Mouse (Mus musculus) MEL (cell line): ENCODE results near the gene Rtl1. TPM values are rescaled to one million over a fixed set of nuclear protein-coding genes. Genes with fewer than 3 reads are reported as not detected.

Experiments used
- DNase-seq: peaks from one replicate; pipeline ENCODE4 v3.0.0; 2011; ENCODE audit warnings: low read depth, low spot score
- H3K27ac ChIP-seq: 2 replicates; pipeline ENCODE4 v1.5.1; 2012; ENCODE audit warnings: low read depth, mild to moderate bottlenecking, control low read depth, low read length, moderate library complexity; ENCODE audit not compliant: control insufficient read depth
- H3K27me3 ChIP-seq, 2 experiments: fragments of 150-350 bp in 1 of 2; sonication (generic) in 1 of 2; 2 replicates each; pipeline ENCODE4 v1.6.1; 2012; ENCODE audit warnings: low read length in 2 of 2, mild to moderate bottlenecking in 2 of 2, improper control_type of control experiment in 1 of 2, moderate library complexity in 1 of 2; ENCODE audit not compliant: insufficient read depth in 2 of 2, control insufficient read depth in 1 of 2
- H3K36me3 ChIP-seq, 2 experiments: 2 replicates each; pipeline ENCODE4 v1.6.1; 2012 to 2014; ENCODE audit warnings: low read length in 2 of 2, improper control_type of control experiment in 1 of 2, inconsistent platforms in 1 of 2, mild to moderate bottlenecking in 1 of 2; ENCODE audit not compliant: insufficient read depth in 2 of 2, control insufficient read depth in 1 of 2
- H3K4me1 ChIP-seq, 2 experiments: fragments of 150-350 bp in 1 of 2; sonication (generic) in 1 of 2; 2 replicates each; pipeline ENCODE4 v1.6.1; 2012; ENCODE audit warnings: low read length in 2 of 2, improper control_type of control experiment in 1 of 2, mild to moderate bottlenecking in 1 of 2; ENCODE audit not compliant: insufficient read depth in 2 of 2, control insufficient read depth in 1 of 2
- H3K4me3 ChIP-seq, 2 experiments: fragments of 150-350 bp in 1 of 2; sonication (generic) in 1 of 2; 2 replicates each; pipeline ENCODE4 v1.5.1; 2012; ENCODE audit warnings: low read depth in 2 of 2, low read length in 2 of 2, mild to moderate bottlenecking in 2 of 2, moderate library complexity in 2 of 2, control low read depth in 1 of 2, improper control_type of control experiment in 1 of 2; ENCODE audit not compliant: control insufficient read depth in 1 of 2, insufficient read depth in 1 of 2
- H3K79me2 ChIP-seq: 2 replicates; pipeline ENCODE4 v1.6.1; 2012; ENCODE audit warnings: mild to moderate bottlenecking, low read length, moderate library complexity; ENCODE audit not compliant: control insufficient read depth, poor library complexity, insufficient read depth
- H3K9ac ChIP-seq: 2 replicates; pipeline ENCODE4 v1.6.1; 2012; ENCODE audit warnings: low read depth, mild to moderate bottlenecking, control low read depth, low read length, moderate library complexity; ENCODE audit not compliant: control insufficient read depth, poor library complexity, severe bottlenecking
- H3K9me3 ChIP-seq: fragments of 150-350 bp; sonication (generic); replicated peaks from 2 replicates; pipeline ENCODE4 v1.6.1; 2012; ENCODE audit warnings: mild to moderate bottlenecking, low read length, improper control_type of control experiment, moderate library complexity; ENCODE audit not compliant: insufficient read depth
- BHLHE40 ChIP-seq: IDR thresholded peaks from 2 replicates; pipeline ENCODE4 v1.6.1; 2012; ENCODE audit warnings: low read depth, mild to moderate bottlenecking, inconsistent platforms, low read length, improper control_type of control experiment, borderline replicate concordance
- CHD1 ChIP-seq: IDR thresholded peaks from 2 replicates; pipeline ENCODE4 v1.6.1; 2012; ENCODE audit warnings: low read depth, mild to moderate bottlenecking, inconsistent platforms, low read length, improper control_type of control experiment
- ETS1 ChIP-seq: IDR thresholded peaks from 2 replicates; pipeline ENCODE4 v1.6.1; 2012; ENCODE audit warnings: low read depth, mild to moderate bottlenecking, inconsistent platforms, low read length, improper control_type of control experiment, moderate library complexity
- GATA1 ChIP-seq: IDR thresholded peaks from 2 replicates; pipeline ENCODE4 v1.6.1; 2011; ENCODE audit warnings: low read depth, low read length, improper control_type of control experiment
- MAZ ChIP-seq: IDR thresholded peaks from 2 replicates; pipeline ENCODE4 v1.6.1; 2012; ENCODE audit warnings: low read depth, mild to moderate bottlenecking, inconsistent platforms, low read length, improper control_type of control experiment
- MEF2A ChIP-seq: IDR thresholded peaks from 2 replicates; pipeline ENCODE4 v1.6.1; 2014; ENCODE audit warnings: low read depth, mild to moderate bottlenecking, inconsistent platforms, low read length, improper control_type of control experiment; ENCODE audit not compliant: poor library complexity, insufficient replicate concordance, severe bottlenecking; ENCODE audit errors: extremely low read depth
- MXI1 ChIP-seq: IDR thresholded peaks from 2 replicates; pipeline ENCODE4 v1.6.1; 2011; ENCODE audit warnings: mild to moderate bottlenecking, low read depth, low read length, improper control_type of control experiment
- MYB ChIP-seq: IDR thresholded peaks from 2 replicates; pipeline ENCODE4 v1.6.1; 2011; ENCODE audit warnings: mild to moderate bottlenecking, low read depth, low read length, improper control_type of control experiment
- NELFE ChIP-seq: IDR thresholded peaks from 2 replicates; pipeline ENCODE4 v1.6.1; 2011; ENCODE audit warnings: low read depth, low read length, improper control_type of control experiment
- POLR2AphosphoS5 ChIP-seq: IDR thresholded peaks from 2 replicates; pipeline ENCODE4 v1.6.1; 2012; ENCODE audit warnings: low read depth, borderline replicate concordance, mild to moderate bottlenecking, inconsistent platforms, low read length, moderate library complexity, mixed read lengths
- RCOR1 ChIP-seq: IDR thresholded peaks from 2 replicates; pipeline ENCODE4 v1.6.1; 2012; ENCODE audit warnings: low read depth, mild to moderate bottlenecking, inconsistent platforms, low read length, improper control_type of control experiment
- SIN3A ChIP-seq: IDR thresholded peaks from 2 replicates; pipeline ENCODE4 v1.6.1; 2012; ENCODE audit warnings: low read length, improper control_type of control experiment, inconsistent platforms
- SMC3 ChIP-seq: IDR thresholded peaks from 2 replicates; pipeline ENCODE4 v1.6.1; 2011; ENCODE audit warnings: low read depth, low read length, improper control_type of control experiment
- TBP ChIP-seq: IDR thresholded peaks from 2 replicates; pipeline ENCODE4 v1.8.0; 2011; ENCODE audit warnings: low read depth, low read length, improper control_type of control experiment
- UBTF ChIP-seq: IDR thresholded peaks from 2 replicates; pipeline ENCODE4 v1.6.1; 2012; ENCODE audit warnings: low read depth, mild to moderate bottlenecking, inconsistent platforms, low read length, improper control_type of control experiment, moderate library complexity, borderline replicate concordance; ENCODE audit not compliant: insufficient read depth
- USF1 ChIP-seq: IDR thresholded peaks from 2 replicates; pipeline ENCODE4 v1.6.1; 2014; ENCODE audit warnings: low read depth, mild to moderate bottlenecking, inconsistent platforms, low read length, improper control_type of control experiment, moderate library complexity
- USF2 ChIP-seq, 2 experiments: IDR thresholded peaks; 2 replicates each; pipeline ENCODE4 v1.6.1; 2011 to 2012; ENCODE audit warnings: improper control_type of control experiment in 2 of 2, low read length in 2 of 2, borderline replicate concordance in 1 of 2, inconsistent platforms in 1 of 2, low read depth in 1 of 2, mild to moderate bottlenecking in 1 of 2; ENCODE audit not compliant: insufficient read depth in 1 of 2
- ZMIZ1 ChIP-seq: IDR thresholded peaks from 2 replicates; pipeline ENCODE4 v1.6.1; 2012; ENCODE audit warnings: low read depth, mild to moderate bottlenecking, inconsistent platforms, low read length, improper control_type of control experiment, moderate library complexity
- ZNF384 ChIP-seq: IDR thresholded peaks from 2 replicates; pipeline ENCODE4 v1.6.1; 2012; ENCODE audit warnings: low read depth, mild to moderate bottlenecking, inconsistent platforms, low read length, improper control_type of control experiment
- polyA plus RNA-seq, 2 experiments: library from polyadenylated mRNA; stranded (reverse) in 1 of 2; unstranded in 1 of 2; fragments of >175 nt in 1 of 2; fragments of >200 nt in 1 of 2; gene quantifications; 2 replicates each; pipeline versions ENCODE4 v1.2.1 to v1.2.4; 2012; ENCODE audit warnings: low replicate concordance in 2 of 2, low read depth in 1 of 2; ENCODE audit not compliant: insufficient read length in 2 of 2, insufficient read depth in 1 of 2, missing spikeins in 1 of 2
- total RNA-seq: library from RNA; depleted of rRNA; stranded (reverse); fragments of 300-350 nt; gene quantifications from 2 replicates; pipeline ENCODE4 v1.2.3, GENCODE M21; 2012

Rtl1 gene
- total and polyA plus RNA-seq, 3 experiments, result under 0.01 TPM; not detected in 2

DNA sequence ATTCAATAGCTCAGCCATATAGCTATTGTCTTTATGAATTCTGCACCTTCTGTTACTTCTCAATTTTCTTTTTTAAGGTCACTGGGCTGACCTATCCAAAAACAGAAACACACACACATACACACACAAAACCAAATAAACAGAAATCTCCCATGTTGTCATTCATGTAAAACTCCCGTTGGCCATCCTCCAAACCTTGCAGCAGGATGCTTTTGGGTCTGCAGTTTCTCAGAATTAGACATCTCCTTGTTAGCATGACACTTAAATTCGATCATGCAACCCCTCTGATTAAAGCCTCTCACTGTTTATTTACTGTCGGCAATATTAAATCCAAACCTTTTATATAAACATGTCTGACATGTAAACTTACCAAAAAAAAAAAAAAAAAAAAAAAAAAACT, 3.4 kb downstream of the Rtl1 start:
- no peak overlapping the region for H3K27ac ChIP-seq
- H3K27me3 ChIP-seq, result no peaks in the 10 kb centered on the region
- no peak overlapping the region for H3K9ac ChIP-seq
- H3K36me3 ChIP-seq, result no peaks in the 10 kb centered on the region
- TF ChIP-seq NELFE (no peak), USF2 (IDR thresholded peaks at IDR 0.05; ENCODE audit: borderline replicate concordance in 1 of 2, insufficient read depth in 1 of 2, low read depth in 1 of 2, low read length in 2 of 2) (no peak), ETS1 (no peak), MEF2A (no peak), ZNF384 (no peak), RCOR1 (no peak), MAZ (no peak), ZMIZ1 (no peak), GATA1 (no peak), BHLHE40 (no peak), MXI1 (no peak), MYB (no peak), SMC3 (no peak)
- TF ChIP-seq, all 39 proteins: peak for 0
- Histone ChIP-seq H3K79me2 (no peaks in the 10 kb centered on the region), H3K4me3 (no peak overlapping the region), H3K4me1 (no peaks in the 10 kb centered on the region), H3K9me3 (no peaks in the 10 kb centered on the region)
- no peak for DNase-seq

- no peak overlapping the region for H3K9ac ChIP-seq
- no peak overlapping the region for H3K27ac ChIP-seq
- H3K27me3 ChIP-seq, result no peaks in the 10 kb centered on the region
- no peaks in the 10 kb centered on the region for H3K36me3 ChIP-seq
- no peak for DNase-seq
- TF ChIP-seq GATA1 (no peak), CHD1 (no peak), BHLHE40 (no peak), POLR2AphosphoS5 (no peak), SIN3A (no peak), UBTF (no peak), USF1 (no peak), TBP (no peak), USF2 (IDR thresholded peaks at IDR 0.05; ENCODE audit: borderline replicate concordance in 1 of 2, insufficient read depth in 1 of 2, low read depth in 1 of 2, low read length in 2 of 2) (no peak)
- H3K4me3 ChIP-seq, result no peak overlapping the region
- no peaks in the 10 kb centered on the region for H3K4me1 ChIP-seq
- no peaks in the 10 kb centered on the region for H3K79me2 ChIP-seq
- no peaks in the 10 kb centered on the region for H3K9me3 ChIP-seq
These were observed 3.9 kb downstream of the Rtl1 start for GRCm38 (mm10) chr12:109596232-109596631.
